Mouse (Mus musculus) ES-Bruce4 (cell line): Measurements from ENCODE around the gene Dync1i2. TPM values are rescaled to one million over a fixed set of nuclear protein-coding genes. Genes with fewer than 3 reads are reported as not detected.

ENCODE experiments used
- H3K27ac ChIP-seq: 2 replicates; pipeline ENCODE4 v1.5.1; 2012; ENCODE audit warnings: low read length, inconsistent platforms; ENCODE audit not compliant: insufficient read depth
- H3K27me3 ChIP-seq: 2 replicates; pipeline ENCODE4 v1.6.1; 2012; ENCODE audit warnings: mild to moderate bottlenecking, low read length, inconsistent platforms; ENCODE audit not compliant: control insufficient read depth, poor library complexity, insufficient read depth, severe bottlenecking
- H3K36me3 ChIP-seq: 2 replicates; pipeline ENCODE4 v1.6.1; 2012; ENCODE audit warnings: inconsistent platforms, mild to moderate bottlenecking, low read length, moderate library complexity; ENCODE audit not compliant: control insufficient read depth, poor library complexity, insufficient read depth, severe bottlenecking
- H3K4me1 ChIP-seq: one replicate; pipeline ENCODE4 v1.8.1; 2011; ENCODE audit warnings: low read length; ENCODE audit not compliant: control insufficient read depth, insufficient read depth
- H3K4me3 ChIP-seq: 2 replicates; pipeline ENCODE4 v1.5.1; 2011; ENCODE audit warnings: low read depth, mild to moderate bottlenecking, low read length
- H3K9ac ChIP-seq: 2 replicates; pipeline ENCODE4 v1.6.1; 2012; ENCODE audit warnings: low read depth, mild to moderate bottlenecking, inconsistent platforms; ENCODE audit not compliant: poor library complexity, severe bottlenecking
- H3K9me3 ChIP-seq: replicated peaks from 2 replicates; pipeline ENCODE4 v1.6.1; 2012; ENCODE audit warnings: mild to moderate bottlenecking, low read length, inconsistent platforms; ENCODE audit not compliant: control insufficient read depth, poor library complexity, insufficient read depth, severe bottlenecking
- CTCF ChIP-seq: IDR thresholded peaks from one replicate; pipeline ENCODE4 v1.8.1; 2011; ENCODE audit warnings: low read depth, low read length
- EP300 ChIP-seq: IDR thresholded peaks from 2 replicates; pipeline ENCODE4 v1.6.1; 2011; ENCODE audit warnings: low read depth, low read length; ENCODE audit not compliant: insufficient read depth
- POLR2A ChIP-seq: IDR thresholded peaks from one replicate; pipeline ENCODE4 v1.8.1; 2011; ENCODE audit warnings: low read length; ENCODE audit not compliant: insufficient read depth
- polyA plus RNA-seq: library from polyadenylated mRNA; stranded (reverse); fragments of >200 nt; gene quantifications from 2 replicates; pipeline ENCODE4 v1.2.4, GENCODE M21; 2011; ENCODE audit warnings: low read depth; ENCODE audit not compliant: missing spikeins, insufficient read depth, insufficient read length

The Dync1i2 gene
- polyA plus RNA-seq, 1 experiment: 140 TPM

- H3K4me3 ChIP-seq: no peak overlapping the region
- H3K36me3 ChIP-seq: peaks cover 2% of the 10 kb centered on the region; the same call in 1 of the 2 replicates
- TF ChIP-seq EP300: no peak
- TF ChIP-seq POLR2A: no peak
- TF ChIP-seq CTCF: no peak
- no peaks in the 10 kb centered on the region for H3K4me1 ChIP-seq
- no peak overlapping the region for H3K27ac ChIP-seq
- H3K27me3 ChIP-seq: no peaks in the 10 kb centered on the region
- no peak overlapping the region for H3K9ac ChIP-seq
- H3K9me3 ChIP-seq: no peaks in the 10 kb centered on the region
These were observed 53.1 kb downstream of the Dync1i2 start for GRCm38 (mm10) chr2:71264585-71264984.

GRCm38 (mm10) chr2:71268691-71269090 lies 57.2 kb downstream of the Dync1i2 start:
- no peaks in the 10 kb centered on the region for H3K9me3 ChIP-seq
- no peaks in the 10 kb centered on the region for H3K36me3 ChIP-seq
- H3K27ac ChIP-seq: no peak overlapping the region
- no peak overlapping the region for H3K4me3 ChIP-seq
- no peak overlapping the region for H3K9ac ChIP-seq
- no peaks in the 10 kb centered on the region for H3K27me3 ChIP-seq
- no peak for TF ChIP-seq POLR2A
- TF ChIP-seq EP300: no peak
- no peak for TF ChIP-seq CTCF
- H3K4me1 ChIP-seq: no peaks in the 10 kb centered on the region

GRCm38 (mm10) chr2:71269332-71269731 lies 57.8 kb downstream of the Dync1i2 start:
- Histone ChIP-seq H3K9ac (no peak overlapping the region), H3K36me3 (no peaks in the 10 kb centered on the region), H3K4me3 (no peak overlapping the region), H3K27ac (no peak overlapping the region), H3K4me1 (no peaks in the 10 kb centered on the region), H3K27me3 (no peaks in the 10 kb centered on the region), H3K9me3 (no peaks in the 10 kb centered on the region)
- TF ChIP-seq EP300: no peak
- TF ChIP-seq POLR2A: no peak
- no peak for TF ChIP-seq CTCF

- Histone ChIP-seq H3K9ac (no peak overlapping the region), H3K9me3 (no peaks in the 10 kb centered on the region), H3K4me3 (no peak overlapping the region), H3K27me3 (no peaks in the 10 kb centered on the region), H3K27ac (no peak overlapping the region), H3K4me1 (no peaks in the 10 kb centered on the region), H3K36me3 (peaks cover under 1% of the 10 kb centered on the region; the same call in 1 of the 2 replicates)
- TF ChIP-seq POLR2A (no peak), CTCF (no peak), EP300 (no peak)
These were observed 58.6 kb downstream of the Dync1i2 start for GRCm38 (mm10) chr2:71270085-71270484.

- Histone ChIP-seq H3K9me3 (no peaks in the 10 kb centered on the region), H3K4me3 (no peak overlapping the region), H3K4me1 (no peaks in the 10 kb centered on the region), H3K27me3 (no peaks in the 10 kb centered on the region), H3K36me3 (peaks cover 3% of the 10 kb centered on the region), H3K27ac (no peak overlapping the region), H3K9ac (no peak overlapping the region)
- TF ChIP-seq POLR2A (no peak), CTCF (no peak), EP300 (no peak)
These were observed 62.6 kb downstream of the Dync1i2 start for GRCm38 (mm10) chr2:71273955-71274679.

- Histone ChIP-seq H3K27me3 (no peaks in the 10 kb centered on the region), H3K9ac (no peak overlapping the region), H3K36me3 (peaks cover 3% of the 10 kb centered on the region), H3K27ac (no peak overlapping the region), H3K4me1 (no peaks in the 10 kb centered on the region), H3K9me3 (no peaks in the 10 kb centered on the region), H3K4me3 (no peak overlapping the region)
- no peak for TF ChIP-seq EP300
- no peak for TF ChIP-seq CTCF
- no peak for TF ChIP-seq POLR2A
These were observed 64.2 kb downstream of the Dync1i2 start for GRCm38 (mm10) chr2:71275734-71276133.
